Mouse (Mus musculus): Measurements from ENCODE around the gene Gm42791. TPM values are rescaled to one million over a fixed set of nuclear protein-coding genes. Genes with fewer than 3 reads are reported as not detected.

Gene Gm42791
- total and polyA plus RNA-seq, 2 experiments = not detected

DNA sequence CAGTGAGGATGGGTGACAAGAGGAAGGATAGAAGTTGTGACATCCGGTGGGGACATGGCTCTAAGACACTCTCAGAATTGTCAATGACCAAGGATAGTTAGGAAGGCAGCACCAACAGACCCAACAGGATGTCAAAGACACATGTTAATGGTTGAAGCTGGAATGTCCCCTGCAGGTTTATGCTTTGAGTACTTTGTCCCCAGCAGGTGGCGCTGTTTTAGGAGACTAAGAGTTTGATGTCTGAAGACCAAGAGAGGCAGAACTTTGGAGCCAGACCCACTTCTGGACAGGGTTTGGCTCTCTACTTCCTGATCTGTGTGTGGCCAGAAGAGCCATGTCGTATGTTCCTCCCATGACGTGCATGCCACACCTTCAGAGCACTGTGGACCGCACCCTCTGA, 147.9 kb downstream of the Gm42791 start:
- H3K36me3 ChIP-seq (ENCODE audit: control insufficient read depth, insufficient read depth, low read length) = no peaks in the 10 kb centered on the region
- H3K27ac ChIP-seq (replicated peaks; ENCODE audit: insufficient read depth, low read depth, low read length) = no peak overlapping the region
- TF ChIP-seq CTCF (IDR thresholded peaks at IDR 0.05; ENCODE audit: low read depth, low read length) = no peak
- no peak for TF ChIP-seq POLR2A (IDR thresholded peaks at IDR 0.05; ENCODE audit: extremely low read depth, insufficient read depth, low read length)
- H3K4me1 ChIP-seq (ENCODE audit: control insufficient read depth, insufficient read depth, low read length) = no peaks in the 10 kb centered on the region
- no peak overlapping the region for H3K4me3 ChIP-seq (ENCODE audit: insufficient read depth, low read depth, low read length)
- no peaks in the 10 kb centered on the region for H3K79me2 ChIP-seq (ENCODE audit: control insufficient read depth, insufficient read depth, low read length)
- DNase-seq (ENCODE audit: extremely low read depth, low read depth, low spot score) = no peak
- no peak overlapping the region for H3K9ac ChIP-seq (ENCODE audit: low read depth, low read length)
- 98% methylated on average over 5 of the region's 5 CpGs for WGBS
- no peaks in the 10 kb centered on the region for H3K27me3 ChIP-seq (ENCODE audit: control insufficient read depth, insufficient read depth, low read length)

Other genes starting within 250 kb of the Gm42791 start
- gene Katnal1, start 65.8 kb downstream of the Gm42791 start, total RNA-seq (2014; rRNA removed) = 3.9 and 4.2 TPM in 2 replicates
- 1.5 and 2.0 TPM in 2 replicates for gene Katnal1, start 65.8 kb downstream of the Gm42791 start, polyA plus RNA-seq (2012; rRNA removed)
- 17.0 and 17.1 TPM in 2 replicates for gene Uspl1, start 189.2 kb upstream of the Gm42791 start, total RNA-seq (2014; rRNA removed)
- gene Uspl1, start 189.2 kb upstream of the Gm42791 start, polyA plus RNA-seq (2012; rRNA removed) = 4.8 and 6.2 TPM in 2 replicates
- gene Hmgb1, start 189.3 kb upstream of the Gm42791 start, total RNA-seq (2014; rRNA removed) = 106 and 131 TPM in 2 replicates
- gene Hmgb1, start 189.3 kb upstream of the Gm42791 start, polyA plus RNA-seq (2012; rRNA removed) = 17.1 and 21.0 TPM in 2 replicates

Data from liver, adult 2 months (tissue).